ENCODE assay signal across 23 mouse cellular contexts in genomic region chr16:69904303-69904702, GRCm38 (mm10). TPM values are rescaled to one million over a fixed set of nuclear protein-coding genes. Genes with fewer than 3 reads are reported as not detected.
"Had no signal": no experiment of that assay in that cellular context is flagged by ENCODE, and none has a peak within 500 bp of the region (broad histone marks: within the 10 kb centered on the region; RNA-seq: fewer than 3 reads in every experiment).

No protein-coding gene starts in this region.

- H3K9me3 ChIP-seq: lung, embryonic 15.5 days; megakaryocyte, embryonic 14.5 days; midbrain, embryonic 13.5 days; midbrain, embryonic 15.5 days; neural tube, embryonic 12.5 days; stomach, embryonic 15.5 days had no signal

- ATAC-seq: lung, postnatal 0 days; midbrain, embryonic 13.5 days; midbrain, embryonic 15.5 days had no signal

- H3K27me3 ChIP-seq: lung, embryonic 15.5 days; megakaryocyte, embryonic 14.5 days; midbrain, embryonic 13.5 days; midbrain, embryonic 15.5 days; neural tube, embryonic 12.5 days; stomach, embryonic 15.5 days had no signal

- H3K27ac ChIP-seq: lung, embryonic 15.5 days; macrophage; midbrain, embryonic 13.5 days; midbrain, embryonic 15.5 days; neural tube, embryonic 12.5 days; stomach, embryonic 15.5 days; stomach, postnatal 0 days had no signal

- H3K4me1 ChIP-seq: lung, embryonic 15.5 days; megakaryocyte, embryonic 14.5 days; midbrain, embryonic 13.5 days; midbrain, embryonic 15.5 days; neural tube, embryonic 12.5 days; stomach, embryonic 15.5 days had no signal

- DNase-seq: lung, postnatal 14 days; lung, postnatal 36 days; right cerebral cortex, postnatal 14 days; thymus, adult 2 months; thymus, postnatal 25 days; thymus, postnatal 4 days had no signal

- H3K36me3 ChIP-seq: lung, embryonic 15.5 days; midbrain, embryonic 13.5 days; midbrain, embryonic 15.5 days; neural tube, embryonic 12.5 days; stomach, embryonic 15.5 days had no signal

- H3K4me3 ChIP-seq: lung, embryonic 15.5 days; megakaryocyte, embryonic 14.5 days; midbrain, embryonic 13.5 days; midbrain, embryonic 15.5 days; neural tube, embryonic 12.5 days; stomach, embryonic 15.5 days had no signal

- H3K4me2 ChIP-seq: lung, embryonic 15.5 days; midbrain, embryonic 11.5 days; midbrain, embryonic 13.5 days; midbrain, embryonic 15.5 days; neural tube, embryonic 12.5 days; stomach, embryonic 15.5 days had no signal

- H3K9ac ChIP-seq: lung, embryonic 15.5 days; midbrain, embryonic 13.5 days; midbrain, embryonic 15.5 days; neural tube, embryonic 12.5 days; stomach, embryonic 15.5 days had no signal

RNA-seq across cellular contexts. Expression of gene Speer2, which starts 40.8 kb away (rescaled TPM):
- total RNA-seq: megakaryocyte progenitor cell, adult 5-6 weeks; midbrain, postnatal 0 days; monocyte, adult 5-6 weeks; neutrophil, adult 5-6 weeks had no signal
- polyA plus RNA-seq: lung, embryonic 15.5 days; lung, postnatal 0 days; macrophage; midbrain, embryonic 11.5 days; midbrain, embryonic 13.5 days; midbrain, embryonic 15.5 days; midbrain, postnatal 0 days; neural tube, embryonic 12.5 days; neural tube, embryonic 14.5 days; spleen, adult 2 months; stomach, embryonic 15.5 days; stomach, postnatal 0 days; thymus, adult 2 months; urinary bladder, adult 2 months had no signal
